Mouse (Mus musculus): ENCODE data around the gene Cx3cr1.

GRCm38 (mm10) chr9:120013251-120013820 lies 56.3 kb downstream of the Cx3cr1 start:
- TF ChIP-seq POLR2A (IDR thresholded peaks at IDR 0.05; ENCODE audit: insufficient read length, low read depth): peak; percentile 6
- peak; percentile 63 for TF ChIP-seq POLR2AphosphoS2 (IDR thresholded peaks at IDR 0.05; ENCODE audit: insufficient read length, low read depth)
- no peak for TF ChIP-seq USF1 (IDR thresholded peaks at IDR 0.05; ENCODE audit: low read depth)
- no peak for TF ChIP-seq MAX (IDR thresholded peaks at IDR 0.05; ENCODE audit: low read depth)
- no peak for TF ChIP-seq MYOD1 (IDR thresholded peaks at IDR 0.05; ENCODE audit: control insufficient read depth in 1 of 3, insufficient read length in 2 of 3, low read depth in 2 of 3)
- TF ChIP-seq E2F4 (IDR thresholded peaks at IDR 0.05; ENCODE audit: insufficient read depth): no peak
- no peak for TF ChIP-seq CEBPB (IDR thresholded peaks at IDR 0.05; ENCODE audit: insufficient read depth, poor library complexity, severe bottlenecking)
- TF ChIP-seq TCF12 (IDR thresholded peaks at IDR 0.05; ENCODE audit: insufficient read depth, poor library complexity, severe bottlenecking): no peak
